Mouse (Mus musculus) liver, adult 2 months (tissue): ENCODE data around the gene Rtp1. TPM values are rescaled to one million over a fixed set of nuclear protein-coding genes. Genes with fewer than 3 reads are reported as not detected.

Experiments used
- DNase-seq: peaks from one replicate; pipeline ENCODE4 v3.0.0-alpha.2; 2011; ENCODE audit warnings: low read depth, low spot score; ENCODE audit errors: extremely low read depth
- H3K27ac ChIP-seq: fragments of 200-500 bp; replicated peaks from 2 replicates; pipeline ENCODE4 v1.5.1; 2012; ENCODE audit warnings: low read depth, mild to moderate bottlenecking, control low read depth, inconsistent platforms, low read length; ENCODE audit not compliant: insufficient read depth
- H3K27me3 ChIP-seq: fragments of 200-500 bp; 2 replicates; pipeline ENCODE4 v1.6.1; 2012; ENCODE audit warnings: mild to moderate bottlenecking, moderate library complexity, low read length, inconsistent platforms; ENCODE audit not compliant: control insufficient read depth, insufficient read depth
- H3K36me3 ChIP-seq: fragments of 200-500 bp; 2 replicates; pipeline ENCODE4 v1.6.1; 2012; ENCODE audit warnings: low read length, inconsistent platforms; ENCODE audit not compliant: control insufficient read depth, insufficient read depth
- H3K4me1 ChIP-seq: fragments of 200-500 bp; 2 replicates; pipeline ENCODE4 v1.6.1; 2011; ENCODE audit warnings: low read length; ENCODE audit not compliant: control insufficient read depth, insufficient read depth
- H3K4me3 ChIP-seq: fragments of 200-500 bp; 2 replicates; pipeline ENCODE4 v1.5.1; 2011; ENCODE audit warnings: low read depth, mild to moderate bottlenecking, control low read depth, low read length, moderate library complexity; ENCODE audit not compliant: insufficient read depth
- H3K79me2 ChIP-seq: fragments of 200-500 bp; 2 replicates; pipeline ENCODE4 v1.6.1; 2012; ENCODE audit warnings: inconsistent platforms, mild to moderate bottlenecking, low read length, moderate library complexity; ENCODE audit not compliant: control insufficient read depth, insufficient read depth
- H3K9ac ChIP-seq: fragments of 200-500 bp; 2 replicates; pipeline ENCODE4 v1.6.1; 2012; ENCODE audit warnings: low read depth, mild to moderate bottlenecking, control low read depth, inconsistent platforms, low read length
- CTCF ChIP-seq: fragments of 200-500 bp; IDR thresholded peaks from 2 replicates; pipeline ENCODE4 v1.5.1; 2011; ENCODE audit warnings: low read depth, low read length, control low read depth
- POLR2A ChIP-seq: fragments of 200-500 bp; IDR thresholded peaks from 2 replicates; pipeline ENCODE4 v1.6.1; 2011; ENCODE audit warnings: low read length, control low read depth; ENCODE audit not compliant: insufficient read depth; ENCODE audit errors: extremely low read depth
- WGBS: fragments of 180-500 bp; shearing (Covaris S2); methylation state at CpG from one replicate; pipeline ENCODE4 v1.1.7; 2018; 5-methylcytosine and 5-hydroxymethylcytosine counted together
- polyA plus RNA-seq: library from polyadenylated mRNA; depleted of rRNA; stranded (reverse); fragments of >200 nt; gene quantifications from 2 replicates; pipeline ENCODE4 v1.2.3, GENCODE M21; 2012
- total RNA-seq: library from RNA; depleted of rRNA; stranded (reverse); fragments of >200 nt; gene quantifications from 2 replicates; pipeline ENCODE4 v1.2.3, GENCODE M21; 2014

Gene Rtp1
- total and polyA plus RNA-seq, 2 experiments = not detected

GRCm38 (mm10) chr16:23419565-23420085, 9.3 kb upstream of the Rtp1 start:
- no peaks in the 10 kb centered on the region for H3K27me3 ChIP-seq
- H3K79me2 ChIP-seq = no peaks in the 10 kb centered on the region
- DNase-seq = peak; percentile 74
- 49% methylated on average over 8 of the region's 8 CpGs for WGBS
- peaks cover 13% of the 10 kb centered on the region for H3K4me1 ChIP-seq
- H3K27ac ChIP-seq = no peak overlapping the region
- H3K4me3 ChIP-seq = no peak overlapping the region
- TF ChIP-seq CTCF (no peak), POLR2A (no peak)
- no peaks in the 10 kb centered on the region for H3K36me3 ChIP-seq
- no peak overlapping the region for H3K9ac ChIP-seq

- no peak overlapping the region for H3K27ac ChIP-seq
- WGBS = 81% methylated on average over 5 of the region's 5 CpGs
Measured at GRCm38 (mm10) chr16:23423825-23424224, 5.1 kb upstream of the Rtp1 start.

GRCm38 (mm10) chr16:23427701-23428100, 1.2 kb upstream of the Rtp1 start:
- TF ChIP-seq POLR2A = no peak
- TF ChIP-seq CTCF = no peak
- H3K4me1 ChIP-seq = no peaks in the 10 kb centered on the region
- H3K36me3 ChIP-seq = no peaks in the 10 kb centered on the region
- H3K79me2 ChIP-seq = no peaks in the 10 kb centered on the region
- H3K4me3 ChIP-seq = no peak overlapping the region
- H3K9ac ChIP-seq = no peak overlapping the region
- no peak for DNase-seq
- no peak overlapping the region for H3K27ac ChIP-seq
- 89% methylated on average over 1 of the region's 1 CpGs for WGBS
- no peaks in the 10 kb centered on the region for H3K27me3 ChIP-seq

More at GRCm38 (mm10) chr16:23423825-23424224, 5.1 kb upstream of the Rtp1 start:
- TF ChIP-seq POLR2A = no peak
- no peak for TF ChIP-seq CTCF
- no peak for DNase-seq
- peaks cover 5% of the 10 kb centered on the region for H3K4me1 ChIP-seq
- no peaks in the 10 kb centered on the region for H3K79me2 ChIP-seq
- H3K9ac ChIP-seq = no peak overlapping the region
- H3K4me3 ChIP-seq = no peak overlapping the region
- H3K27me3 ChIP-seq = no peaks in the 10 kb centered on the region
- no peaks in the 10 kb centered on the region for H3K36me3 ChIP-seq

GRCm38 (mm10) chr16:23429991-23430390, 1.1 kb downstream of the Rtp1 start:
- 88% methylated on average over 8 of the region's 8 CpGs for WGBS
- Histone ChIP-seq H3K4me1 (no peaks in the 10 kb centered on the region), H3K4me3 (no peak overlapping the region), H3K36me3 (no peaks in the 10 kb centered on the region), H3K79me2 (no peaks in the 10 kb centered on the region), H3K9ac (no peak overlapping the region), H3K27ac (no peak overlapping the region), H3K27me3 (no peaks in the 10 kb centered on the region)
- no peak for TF ChIP-seq CTCF
- no peak for TF ChIP-seq POLR2A
- no peak for DNase-seq

- no peak for TF ChIP-seq POLR2A
- TF ChIP-seq CTCF = peak; percentile 73
- Histone ChIP-seq H3K4me1 (no peaks in the 10 kb centered on the region), H3K27ac (no peak overlapping the region), H3K27me3 (no peaks in the 10 kb centered on the region), H3K9ac (no peak overlapping the region), H3K4me3 (no peak overlapping the region), H3K36me3 (no peaks in the 10 kb centered on the region), H3K79me2 (no peaks in the 10 kb centered on the region)
- WGBS = 41% methylated on average over 12 of the region's 12 CpGs
- DNase-seq = peak; percentile 38
Measured at GRCm38 (mm10) chr16:23437404-23438166, 8.7 kb downstream of the Rtp1 start.

- Histone ChIP-seq H3K9ac (no peak overlapping the region), H3K79me2 (no peaks in the 10 kb centered on the region), H3K4me1 (peaks cover 7% of the 10 kb centered on the region; the same call in 1 of the 2 replicates), H3K27ac (peak overlapping the region; percentile 76), H3K36me3 (peaks cover 7% of the 10 kb centered on the region), H3K27me3 (no peaks in the 10 kb centered on the region), H3K4me3 (no peak overlapping the region)
- DNase-seq = peak; percentile 95
- no peak for TF ChIP-seq POLR2A
- no peak for TF ChIP-seq CTCF
- 24% methylated on average over 4 of the region's 4 CpGs for WGBS
Measured at GRCm38 (mm10) chr16:23444231-23444630, 15.3 kb downstream of the Rtp1 start.
